Mouse (Mus musculus) megakaryocyte, embryonic 14.5 days (primary cell): ENCODE results near the gene Trpc4ap.

Experiments used
- FLI1 ChIP-seq: IDR thresholded peaks from 2 replicates; pipeline ENCODE4 v1.6.1; 2012; ENCODE audit warnings: low read length, inconsistent platforms, mixed read lengths
- GATA1 ChIP-seq: IDR thresholded peaks from 3 replicates; pipeline ENCODE4 v1.6.1; 2012; ENCODE audit warnings: mixed read lengths, low read length, inconsistent platforms, borderline replicate concordance

DNA sequence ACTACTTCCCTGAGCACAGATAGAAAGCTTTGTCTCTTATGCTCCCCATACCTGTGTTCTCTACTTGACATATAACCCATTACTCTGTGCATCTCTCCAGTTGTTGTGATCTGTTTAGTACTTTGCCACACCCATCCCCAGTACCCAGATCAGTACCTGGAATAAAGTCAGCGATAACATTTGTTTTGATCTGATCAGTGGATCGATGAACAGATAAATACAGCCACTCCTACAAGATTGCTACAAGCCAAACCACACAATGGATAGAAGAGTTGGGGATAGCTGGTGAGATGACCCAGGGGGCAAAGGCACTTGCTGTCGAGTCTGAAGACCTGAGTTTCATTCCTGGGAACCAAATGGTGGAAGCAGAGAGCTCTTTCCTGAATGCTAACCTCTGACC, 3.1 kb upstream of the Trpc4ap start:
- TF ChIP-seq GATA1, result no peak
- TF ChIP-seq FLI1, result no peak
